Comparison of ENCODE assay signal across 8 mouse cellular contexts in genomic region chr7:70348064-70348976, GRCm38 (mm10). TPM values are rescaled to one million over a fixed set of nuclear protein-coding genes. Genes with fewer than 3 reads are reported as not detected.
DNase-seq lines count a peak whose midpoint lies in the region; ATAC-seq and TF ChIP-seq lines count a peak whose summit lies in the region.
"Had no signal": no experiment of that assay in that cellular context is flagged by ENCODE, and none has a peak within 500 bp of the region (broad histone marks: within the 10 kb centered on the region; RNA-seq: fewer than 3 reads in every experiment).

No protein-coding gene starts in this region.

- peak overlapping the region; percentile 68 for H3K4me2 ChIP-seq in hindbrain, postnatal 0 days (ENCODE audit: low read depth, low read length)
- H3K4me2 ChIP-seq in midbrain, embryonic 11.5 days, result peak overlapping the region; percentile 77

- no peaks in the 10 kb centered on the region; the same call in none of the 2 replicates for H3K4me1 ChIP-seq in brown adipose tissue, adult 24 weeks (ENCODE audit: control insufficient read depth, insufficient read depth, insufficient read length, low read length)
- H3K4me1 ChIP-seq in hindbrain, postnatal 0 days (ENCODE audit: insufficient read depth, low read length), result no peaks in the 10 kb centered on the region; the same call in 1 of the 2 replicates
- H3K4me1 ChIP-seq in midbrain, embryonic 11.5 days (ENCODE audit: control insufficient read depth, insufficient read depth, low read length), result peaks cover 46% of the 10 kb centered on the region

- DNase-seq in Muller cell, postnatal 12 days (ENCODE audit: inconsistent ontology term), result peak; percentile 43
- no peak for DNase-seq in hindbrain, postnatal 0 days (ENCODE audit: low spot score)
- DNase-seq in midbrain, embryonic 11.5 days (ENCODE audit: low spot score, missing footprints), result no peak
- no peak for DNase-seq in cerebellum, postnatal 14 days
- no peak for DNase-seq in left cerebral cortex, adult 11 months (ENCODE audit: low spot score)
- DNase-seq: thymus, postnatal 4 days had no signal

- H3K9me3 ChIP-seq in hindbrain, postnatal 0 days (ENCODE audit: low read length), result no peaks in the 10 kb centered on the region
- H3K9me3 ChIP-seq in midbrain, embryonic 11.5 days (ENCODE audit: control insufficient read depth, low read length), result no peaks in the 10 kb centered on the region

- no peaks in the 10 kb centered on the region for H3K36me3 ChIP-seq in hindbrain, postnatal 0 days (ENCODE audit: insufficient read depth, low read length)
- H3K36me3 ChIP-seq in midbrain, embryonic 11.5 days (ENCODE audit: control insufficient read depth, insufficient read depth, low read length), result no peaks in the 10 kb centered on the region

- H3K27me3 ChIP-seq in hindbrain, postnatal 0 days (ENCODE audit: insufficient read depth, low read length), result peaks cover 18% of the 10 kb centered on the region; the same call in 1 of the 2 replicates
- H3K27me3 ChIP-seq in midbrain, embryonic 11.5 days (ENCODE audit: control insufficient read depth, insufficient read depth, low read length), result peaks cover 52% of the 10 kb centered on the region

- peak overlapping the region; percentile 38 for H3K9ac ChIP-seq in hindbrain, postnatal 0 days (replicated peaks; ENCODE audit: low read length)
- H3K9ac ChIP-seq in midbrain, embryonic 11.5 days (ENCODE audit: low read length), result peak overlapping the region; percentile 87

- 23% methylated on average over 30 of the region's 30 CpGs for WGBS in hindbrain, postnatal 0 days
- WGBS in midbrain, embryonic 11.5 days, result 2% methylated on average over 30 of the region's 30 CpGs

- peak overlapping the region; percentile 38; the same call in 1 of the 2 replicates for H3K27ac ChIP-seq in brown adipose tissue, adult 24 weeks (replicated peaks; ENCODE audit: low read depth, low read length)
- H3K27ac ChIP-seq in hindbrain, postnatal 0 days, result peak overlapping the region; percentile 92
- H3K27ac ChIP-seq in midbrain, embryonic 11.5 days (ENCODE audit: low read depth, low read length), result peak overlapping the region; percentile 98

- TF ChIP-seq CTCF in hindbrain, postnatal 0 days (IDR thresholded peaks at IDR 0.05; ENCODE audit: low read depth), result no peak

- ATAC-seq in hindbrain, postnatal 0 days, result no peak
- no peak for ATAC-seq in midbrain, embryonic 11.5 days (ENCODE audit: low FRiP score)
- no peak for ATAC-seq in inflammation-experienced regulatory T-cells, adult 6 months

- no peak overlapping the region for H3K4me3 ChIP-seq in brown adipose tissue, adult 24 weeks (ENCODE audit: insufficient read depth, low read depth, low read length)
- H3K4me3 ChIP-seq in hindbrain, postnatal 0 days (ENCODE audit: low read length), result peak overlapping the region; percentile 9
- H3K4me3 ChIP-seq in midbrain, embryonic 11.5 days (ENCODE audit: low read depth, low read length), result peak overlapping the region; percentile 64

RNA-seq across cellular contexts. Expression of gene Nr2f2, which starts 18.2 kb away (rescaled TPM):
- polyA plus RNA-seq in brown adipose tissue, adult 24 weeks (2012; ENCODE audit: insufficient read depth, insufficient read length, missing spikeins), result 10.5 and 14.5 TPM in 2 replicates
- total RNA-seq in hindbrain, postnatal 0 days (2014; rRNA removed), result 33.2 and 43.1 TPM in 2 replicates
- polyA plus RNA-seq in hindbrain, postnatal 0 days (2015; fragmentation: Nextera tagmentation; extraction: Ambion mirVana), result 74.2 and 75.4 TPM in 2 replicates
- 114 and 122 TPM in 2 replicates for polyA plus RNA-seq in midbrain, embryonic 11.5 days (2014; fragmentation: Nextera tagmentation; extraction: Ambion mirVana)
- polyA plus RNA-seq in inflammation-experienced regulatory T-cells, adult 6 months (2017; shearing (Covaris generic)), result under 1 TPM in 1 of 3 experiments, not detected in 2; 0.32 TPM

Comparison
In these comparisons a context has a peak if more than half of its experiments do, and no peak if none do; other contexts are left out.
1. H3K27ac ChIP-seq: peak in every context shown above with its lines; median percentile 98 in midbrain, embryonic 11.5 days; 92 in hindbrain, postnatal 0 days; 38 in brown adipose tissue, adult 24 weeks.